Mouse (Mus musculus) embryonic fibroblast, embryonic 13.5 days (primary cell): ENCODE results near the gene Apod.

Source experiments
- CTCF ChIP-seq: IDR thresholded peaks from 2 replicates; pipeline ENCODE4 v1.5.1; 2011; ENCODE audit warnings: mild to moderate bottlenecking, control low read depth, low read length, moderate library complexity, borderline replicate concordance; ENCODE audit not compliant: insufficient read depth
- POLR2A ChIP-seq: IDR thresholded peaks from 2 replicates; pipeline ENCODE4 v1.6.1; 2011; ENCODE audit warnings: low read depth, mild to moderate bottlenecking, control low read depth, low read length, moderate library complexity

GRCm38 (mm10) chr16:31359542-31359941 lies 44.9 kb upstream of the Apod start:
- TF ChIP-seq POLR2A (no peak), CTCF (no peak)
